Mouse (Mus musculus) Patski (cell line): ENCODE results near the gene Agap1. TPM values are rescaled to one million over a fixed set of nuclear protein-coding genes. Genes with fewer than 3 reads are reported as not detected.
A peak's percentile ranks its signal among the peaks of the same experiment; 100 is the strongest.

ENCODE experiments used
- ATAC-seq: fragments of 100-300 bp; one replicate; pipeline ENCODE4 v1.8.0; 2021
- CTCF ChIA-PET: fragments of 350-600 bp; sonication (Branson Sonifier 250); formaldehyde crosslinking; loops from one replicate; lab custom pipeline; 2022; ENCODE audit warnings: inconsistent platforms; lab: Charles Lee
- POLR2A ChIA-PET: fragments of 350-600 bp; sonication (Branson Sonifier 250); formaldehyde crosslinking; loops from one replicate; lab custom pipeline; 2022; ENCODE audit warnings: antibody characterized with exemption, inconsistent platforms; lab: Charles Lee
- DNase-seq: peaks from one replicate; pipeline ENCODE4 v3.0.0-alpha.2; 2011; ENCODE audit warnings: low read depth, low spot score
- H3K27me3 ChIP-seq: fragments of 371-371 bp; one replicate; pipeline ENCODE4 v1.5.1; 2021
- CTCF ChIP-seq: fragments of 100-300 bp; IDR thresholded peaks from one replicate; pipeline ENCODE4 v1.5.1; 2021
- in situ Hi-C: fragments of 300-500 bp; cut with MboI; formaldehyde crosslinking; loops from 3 replicates; pipeline ENCODE4 v1.11.1; 2018; ENCODE audit warnings: low pct_unique_long_range_greater_than_20kb, mixed read lengths
- polyA plus RNA-seq: library from polyadenylated mRNA; unstranded; gene quantifications from one replicate; pipeline ENCODE4 v1.2.3, GENCODE M21; 2021

Agap1 gene
- polyA plus RNA-seq, 1 experiment from 2014 or later, result 32.3 TPM

GRCm38 (mm10) chr1:89558080-89558479 is 103.5 kb downstream of the Agap1 start:
- CTCF ChIA-PET, result no interaction called here

DNA sequence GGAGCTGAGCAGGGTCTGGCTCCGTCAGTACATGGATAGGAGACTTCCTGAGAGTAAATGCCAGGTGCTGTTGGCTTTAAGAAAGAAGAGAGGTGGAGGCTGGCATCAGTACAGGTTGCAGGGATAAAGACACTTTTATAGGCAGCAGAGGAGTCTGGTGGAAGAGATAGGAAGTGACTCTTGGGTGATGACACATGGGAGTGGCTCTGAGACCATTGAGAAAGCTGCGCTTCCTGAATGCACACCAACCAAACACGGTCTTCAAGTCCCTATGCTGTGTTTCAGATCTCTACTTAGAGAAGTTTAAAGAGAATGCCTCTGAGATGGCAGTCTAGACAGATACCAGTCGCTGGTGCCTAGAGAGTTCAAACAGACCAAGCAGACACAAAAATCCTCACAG is 108.8 kb downstream of the Agap1 start:
- CTCF ChIA-PET, result no interaction called here
- POLR2A ChIA-PET, result no interaction called here
- in situ Hi-C loops, result no loop called here
- no peaks in the 10 kb centered on the region for H3K27me3 ChIP-seq
- TF ChIP-seq CTCF, result no peak
- DNase-seq, result no peak
- ATAC-seq, result no peak

More at GRCm38 (mm10) chr1:89558080-89558479, 103.5 kb downstream of the Agap1 start:
- no peak for ATAC-seq
- DNase-seq, result no peak
- POLR2A ChIA-PET, result interaction anchor here (0.5 kb wide), 1 partner anchor 105 kb away, joined by 3 read pairs; no protein-coding TSS in a partner anchor
- no peaks in the 10 kb centered on the region for H3K27me3 ChIP-seq
- in situ Hi-C loops, result no loop called here
- no peak for TF ChIP-seq CTCF

- ChIA-PET POLR2A (interaction anchor here (1.1 to 1.9 kb wide), 2 partner anchors 10 to 16 kb away, joined by 3 to 7 read pairs; no protein-coding TSS in a partner anchor), CTCF (interaction anchor here (1.4 to 2.0 kb wide), 2 partner anchors 41 to 43 kb away, joined by 4 to 7 read pairs; no protein-coding TSS in a partner anchor)
- ATAC-seq (peak; percentile 12), DNase-seq (no peak)
- no peaks in the 10 kb centered on the region for H3K27me3 ChIP-seq
- in situ Hi-C loops, result no loop called here
- no peak for TF ChIP-seq CTCF
These were observed 112.2 kb downstream of the Agap1 start for GRCm38 (mm10) chr1:89566578-89567488.

DNA sequence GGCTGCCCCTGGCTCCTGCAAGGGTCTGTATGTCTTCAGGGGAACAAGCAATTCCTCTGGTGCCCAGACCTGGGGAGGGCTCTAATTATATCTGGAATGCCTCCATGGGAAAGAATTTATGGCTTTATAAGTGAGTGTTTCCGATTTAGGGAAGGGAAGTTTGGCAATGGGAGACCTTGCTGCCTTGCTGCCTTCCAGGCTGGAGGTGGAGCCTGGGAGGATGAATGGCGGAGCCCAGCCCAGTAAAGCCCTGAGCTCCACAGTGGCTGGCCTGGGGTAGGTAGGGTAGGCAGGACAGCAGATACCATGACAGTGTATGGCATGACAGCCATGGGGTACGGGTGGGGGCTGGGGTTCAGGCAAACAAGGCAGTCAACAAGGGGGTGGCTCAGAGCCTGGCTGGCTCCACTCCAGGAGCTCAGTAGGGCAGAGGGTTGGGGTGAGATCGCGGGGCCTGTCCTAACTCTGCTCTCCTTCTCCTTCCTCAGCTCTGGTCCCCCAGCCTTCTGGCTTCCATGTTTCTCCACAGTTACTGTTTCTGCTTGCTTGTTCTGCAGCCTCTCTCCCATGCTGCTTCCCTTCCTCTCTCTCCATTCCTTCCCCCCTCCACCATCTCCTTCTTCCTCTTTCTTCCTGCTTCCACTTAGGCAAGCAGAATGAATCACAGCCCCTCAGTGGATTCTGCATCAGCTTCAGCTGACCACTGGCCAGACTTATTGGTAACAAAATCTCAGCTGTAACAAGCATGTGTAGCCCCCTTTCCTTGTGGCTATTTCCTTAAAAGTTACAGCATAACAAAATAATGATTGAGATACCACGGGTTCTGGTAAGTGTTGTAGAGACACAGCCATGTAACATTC is 114.2 kb downstream of the Agap1 start:
- TF ChIP-seq CTCF, result no peak
- ATAC-seq (no peak), DNase-seq (no peak)
- in situ Hi-C loops, result no loop called here
- POLR2A ChIA-PET, result no interaction called here
- H3K27me3 ChIP-seq, result no peaks in the 10 kb centered on the region
- CTCF ChIA-PET, result interaction anchor here (1.0 kb wide), 1 partner anchor 38 kb away, joined by 3 read pairs; no protein-coding TSS in a partner anchor

DNA sequence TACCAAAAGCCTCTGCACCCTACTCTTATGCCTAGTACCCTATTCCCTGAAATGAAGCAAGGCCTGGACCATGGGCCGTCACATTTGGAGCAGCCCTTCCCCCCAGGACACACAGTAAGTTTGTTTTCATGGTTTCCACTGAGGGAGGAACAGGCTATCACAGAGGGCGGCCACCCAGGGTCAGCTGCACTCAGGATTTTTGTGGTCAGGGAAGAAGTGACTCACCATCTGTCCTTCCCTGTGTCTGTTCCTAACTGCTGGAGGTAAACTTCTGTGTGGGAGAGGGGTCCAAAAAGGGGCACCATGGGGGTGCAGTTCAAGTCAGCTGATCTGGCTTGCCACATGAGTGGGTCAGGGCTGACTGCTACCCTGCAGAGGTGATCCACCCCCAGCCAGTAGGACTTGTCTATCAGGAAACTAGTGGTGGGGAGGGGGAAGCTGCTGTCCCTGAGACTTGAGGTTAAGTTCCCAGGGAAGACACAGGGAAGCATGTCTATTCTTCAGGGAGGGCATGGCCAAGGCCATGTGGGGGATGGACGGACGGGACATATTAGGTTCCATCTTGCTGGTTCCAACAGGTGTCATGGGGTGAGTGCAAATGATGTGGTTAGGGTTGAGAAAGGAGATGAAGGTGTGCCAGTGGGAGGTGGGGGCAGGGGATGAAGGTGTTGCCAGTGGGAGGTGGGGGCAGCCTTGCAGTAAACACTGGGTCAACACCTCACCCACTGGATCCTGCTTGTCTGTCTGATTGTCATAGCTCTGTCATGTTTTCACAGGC is 116.1 kb downstream of the Agap1 start:
- ATAC-seq, result peak; percentile 81

DNA sequence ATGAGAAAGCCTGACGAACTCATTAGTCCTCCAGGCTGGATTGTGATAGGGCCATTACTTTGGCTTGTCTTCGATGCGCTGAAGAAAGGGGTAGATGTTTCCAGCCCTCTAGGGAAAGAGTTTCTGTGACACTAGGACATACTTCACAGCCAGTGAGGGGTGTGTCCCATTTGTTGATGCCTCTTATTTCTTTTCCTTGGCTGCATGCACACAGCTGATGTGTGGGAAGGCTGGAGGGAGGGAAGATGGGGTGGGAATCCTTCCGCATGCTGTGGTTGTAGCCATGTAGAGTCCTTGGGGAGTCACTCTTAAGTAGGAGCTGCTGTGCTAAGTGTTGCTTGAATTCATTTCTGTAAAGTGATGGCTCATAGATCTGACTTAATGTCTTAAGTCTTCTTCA is 118.9 kb downstream of the Agap1 start:
- no peaks in the 10 kb centered on the region for H3K27me3 ChIP-seq
- ChIA-PET POLR2A (interaction anchor here (0.8 kb wide), 1 partner anchor 16 kb away, joined by 3 read pairs; no protein-coding TSS in a partner anchor), CTCF (no interaction called here)
- TF ChIP-seq CTCF, result no peak
- ATAC-seq (no peak), DNase-seq (no peak)
- in situ Hi-C loops, result loop anchor here (5.0 to 10.0 kb wide), 2 partner anchors 41 to 699 kb away; no protein-coding TSS in a partner anchor

More for the DNA sequence above, 116.1 kb downstream of the Agap1 start:
- POLR2A ChIA-PET, result no interaction called here
- no peak for TF ChIP-seq CTCF
- peak; percentile 86 for DNase-seq
- in situ Hi-C loops, result loop anchor here (5.0 to 10.0 kb wide), 2 partner anchors 38 to 696 kb away; no protein-coding TSS in a partner anchor
- CTCF ChIA-PET, result no interaction called here
- H3K27me3 ChIP-seq, result no peaks in the 10 kb centered on the region

- in situ Hi-C loops, result loop anchor here (5.0 to 10.0 kb wide), 2 partner anchors 43 to 700 kb away; no protein-coding TSS in a partner anchor
- CTCF ChIA-PET, result no interaction called here
- no peak for ATAC-seq
- no peak for DNase-seq
- TF ChIP-seq CTCF, result no peak
- H3K27me3 ChIP-seq, result no peaks in the 10 kb centered on the region
- POLR2A ChIA-PET, result no interaction called here
These were observed 120.6 kb downstream of the Agap1 start for GRCm38 (mm10) chr1:89574941-89575890.

GRCm38 (mm10) chr1:89576174-89576890 is 121.7 kb downstream of the Agap1 start:
- in situ Hi-C loops, result loop anchor here (10.0 kb wide), 1 partner anchor 702 kb away; no protein-coding TSS in a partner anchor
- H3K27me3 ChIP-seq, result no peaks in the 10 kb centered on the region
- DNase-seq (no peak), ATAC-seq (no peak)
- TF ChIP-seq CTCF, result no peak
- ChIA-PET POLR2A (interaction anchor here (0.5 to 1.7 kb wide), 2 partner anchors 10 to 1436 kb away, joined by 3 to 7 read pairs; no protein-coding TSS in a partner anchor), CTCF (interaction anchor here (0.9 kb wide), 2 partner anchors 9 to 13 kb away, joined by 3 read pairs; no protein-coding TSS in a partner anchor)
